8 mouse cellular contexts compared by ENCODE assay signal in genomic region chr16:20621191-20621990, GRCm38 (mm10). TPM values are rescaled to one million over a fixed set of nuclear protein-coding genes. Genes with fewer than 3 reads are reported as not detected.
DNase-seq lines count a peak whose midpoint lies in the region; ATAC-seq lines count a peak whose summit lies in the region.

TSS of gene Camk2n2 (minus strand) at chr16:20621287.

- peak; percentile 44 for ATAC-seq in inflammation-experienced regulatory T-cells, adult 6 months
- ATAC-seq in limb, embryonic 11.5 days (ENCODE audit: insufficient number of reproducible peaks, low FRiP score, low TSS enrichment, low read depth), result peak; percentile 51; the same call in 1 of the 2 replicates

- H3K9ac ChIP-seq in limb, embryonic 11.5 days (ENCODE audit: low read length), result peak within 1 kb of the TSS; percentile 70

- H3K36me3 ChIP-seq in limb, embryonic 11.5 days (ENCODE audit: control insufficient read depth, insufficient read depth, low read length), result no peaks in the 10 kb centered on the region
- H3K36me3 ChIP-seq in midbrain, embryonic 10.5 days, result peaks cover 16% of the 10 kb centered on the region

- peaks cover 16% of the 10 kb centered on the region for H3K4me1 ChIP-seq in limb, embryonic 11.5 days (ENCODE audit: control insufficient read depth, insufficient read depth, low read length)
- peaks cover 45% of the 10 kb centered on the region for H3K4me1 ChIP-seq in midbrain, embryonic 10.5 days

- 0% methylated on average over 83 of the region's 92 CpGs for WGBS in limb, embryonic 11.5 days
- WGBS in midbrain, embryonic 10.5 days, result under 1% methylated on average over 85 of the region's 92 CpGs

- peak within 1 kb of the TSS; percentile 99 for H3K4me2 ChIP-seq in limb, embryonic 11.5 days (ENCODE audit: low read depth, severe bottlenecking)

- peaks cover 23% of the 10 kb centered on the region for H3K27me3 ChIP-seq in limb, embryonic 11.5 days (ENCODE audit: control insufficient read depth, insufficient read depth, low read length)
- peaks cover 27% of the 10 kb centered on the region for H3K27me3 ChIP-seq in midbrain, embryonic 10.5 days (ENCODE audit: low read depth, poor library complexity, severe bottlenecking)

- intact Hi-C loops in gastrocnemius, postnatal 36 days (cut with DNase I), result no loop called here

- no peak within 1 kb of the TSS; the same call in 1 of the 2 replicates for H3K27ac ChIP-seq in limb, embryonic 11.5 days (replicated peaks; ENCODE audit: low read depth, low read length)
- H3K27ac ChIP-seq in midbrain, embryonic 10.5 days (replicated peaks), result peak within 1 kb of the TSS; percentile 95

- H3K9me3 ChIP-seq in limb, embryonic 11.5 days (ENCODE audit: control insufficient read depth, low read length), result no peaks in the 10 kb centered on the region
- no peaks in the 10 kb centered on the region for H3K9me3 ChIP-seq in midbrain, embryonic 10.5 days (replicated peaks)

- DNase-seq in urinary bladder, adult 2 months (ENCODE audit: low spot score), result peak; percentile 41
- DNase-seq in urinary bladder, postnatal 4 days (ENCODE audit: low spot score in 2 of 2), result no peak
- DNase-seq in cerebellum, postnatal 4 days (ENCODE audit: low spot score in 2 of 2), result peak; percentile 54 to 72
- DNase-seq in gastrocnemius, postnatal 36 days, result peak; percentile 42
- peak; percentile 67 for DNase-seq in limb, embryonic 11.5 days (ENCODE audit: low spot score)
- peak; percentile 77 for DNase-seq in midbrain, embryonic 10.5 days (ENCODE audit: low spot score)
- peak; percentile 50 to 66 for DNase-seq in spleen, postnatal 10 days (ENCODE audit: low spot score in 2 of 2)

- peak within 1 kb of the TSS; percentile 72 for H3K4me3 ChIP-seq in limb, embryonic 11.5 days (ENCODE audit: low read depth, low read length)
- H3K4me3 ChIP-seq in midbrain, embryonic 10.5 days, result peak within 1 kb of the TSS; percentile 86

RNA-seq across cellular contexts. Expression of gene Camk2n2, which starts in this region (rescaled TPM):
- 1.8 and 1.9 TPM in 2 replicates for polyA plus RNA-seq in urinary bladder, adult 2 months (2012; rRNA removed)
- total RNA-seq in gastrocnemius, postnatal 36 days (2021), result 1 to 10 TPM; 1.0 to 1.3 TPM
- polyA plus RNA-seq in inflammation-experienced regulatory T-cells, adult 6 months (2017; shearing (Covaris generic)), result under 1 TPM in 1 of 3 experiments, not detected in 2; 0.43 TPM
- 0.87 and 1.2 TPM in 2 replicates for polyA plus RNA-seq in limb, embryonic 11.5 days (2014; fragmentation: Nextera tagmentation; extraction: Ambion mirVana)
- polyA plus RNA-seq in midbrain, embryonic 10.5 days (2016; fragmentation: Nextera tagmentation; extraction: Ambion mirVana), result 3.1 and 3.3 TPM in 2 replicates

Comparison
In these comparisons a context has a peak if more than half of its experiments do, and no peak if none do; other contexts are left out.
1. DNase-seq: peak in urinary bladder, adult 2 months (single experiment), cerebellum, postnatal 4 days (2 of 2), gastrocnemius, postnatal 36 days (2 of 2), limb, embryonic 11.5 days (single experiment), midbrain, embryonic 10.5 days (single experiment) and spleen, postnatal 10 days (2 of 2); none in urinary bladder, postnatal 4 days (0 of 2).
2. Peak in ATAC-seq in inflammation-experienced regulatory T-cells, adult 6 months; RNA of the gene not detected or under 1 TPM.